Mouse (Mus musculus): ENCODE measurements around the gene Fgfr2. TPM values are rescaled to one million over a fixed set of nuclear protein-coding genes. Genes with fewer than 3 reads are reported as not detected.

The Fgfr2 gene
- polyA plus RNA-seq, 1 experiment from 2014 or later = 86.9 TPM

DNA sequence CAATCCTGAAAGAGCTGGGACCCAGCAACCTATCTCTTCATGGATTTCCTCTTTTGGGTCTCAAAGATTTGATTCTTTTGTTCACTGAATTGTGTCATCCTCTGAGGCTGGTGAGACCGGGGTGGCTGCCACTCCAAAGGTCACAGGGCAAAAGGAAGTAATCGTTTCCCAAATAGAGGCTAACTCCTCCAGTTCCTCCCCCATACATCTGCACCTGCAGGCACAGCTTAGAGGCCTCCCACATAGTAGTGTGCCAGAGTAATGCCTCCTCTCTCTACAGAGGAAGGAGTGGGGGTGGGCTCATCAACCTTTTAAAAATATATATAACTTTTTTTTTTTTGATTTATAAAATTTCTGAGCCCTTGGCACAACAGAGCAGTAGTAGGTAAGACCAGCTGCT is 3001.6 kb downstream of the Fgfr2 start:
- ATAC-seq (ENCODE audit: insufficient read depth, low FRiP score, low TSS enrichment) = no peak
- Histone ChIP-seq H3K4me1 (ENCODE audit: control insufficient read depth, insufficient read depth, low read length) (peaks cover 4% of the 10 kb centered on the region; the same call in 1 of the 2 replicates), H3K4me2 (ENCODE audit: low read depth) (no peak overlapping the region), H3K27me3 (ENCODE audit: control insufficient read depth, insufficient read depth, low read length) (no peaks in the 10 kb centered on the region), H3K27ac (ENCODE audit: low read depth, low read length) (no peak overlapping the region), H3K9ac (ENCODE audit: low read length) (no peak overlapping the region), H3K36me3 (ENCODE audit: control insufficient read depth, insufficient read depth, low read length) (no peaks in the 10 kb centered on the region), H3K4me3 (ENCODE audit: low read depth, low read length) (no peak overlapping the region), H3K9me3 (ENCODE audit: control insufficient read depth, low read length) (no peaks in the 10 kb centered on the region)
- 26% methylated on average over 2 of the region's 2 CpGs for WGBS
- no peak for DNase-seq (ENCODE audit: low spot score)

DNA sequence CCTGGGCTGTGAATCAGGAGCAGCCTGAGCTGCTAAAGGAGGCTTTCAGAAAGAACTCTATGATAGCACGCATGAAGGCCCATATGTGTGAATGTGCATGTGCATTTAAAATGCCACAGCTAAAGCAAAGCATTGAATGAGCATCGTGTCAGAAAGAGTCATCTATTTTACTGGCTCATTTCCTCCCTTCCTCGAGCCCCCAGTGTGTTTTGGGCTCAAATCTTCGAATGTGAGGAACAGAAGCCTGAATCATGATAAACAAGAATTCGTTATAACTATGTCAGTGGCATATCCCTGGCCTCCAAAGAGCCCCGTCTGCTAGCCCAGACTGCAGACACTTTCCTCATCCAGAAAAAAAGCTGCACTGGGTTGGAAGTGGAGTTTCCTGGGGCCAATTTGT is 3003.7 kb downstream of the Fgfr2 start:
- Histone ChIP-seq H3K27me3 (ENCODE audit: control insufficient read depth, insufficient read depth, low read length) (no peaks in the 10 kb centered on the region), H3K4me2 (ENCODE audit: low read depth) (no peak overlapping the region), H3K36me3 (ENCODE audit: control insufficient read depth, insufficient read depth, low read length) (no peaks in the 10 kb centered on the region), H3K27ac (ENCODE audit: low read depth, low read length) (no peak overlapping the region), H3K9ac (ENCODE audit: low read length) (no peak overlapping the region), H3K9me3 (ENCODE audit: control insufficient read depth, low read length) (no peaks in the 10 kb centered on the region), H3K4me3 (ENCODE audit: low read depth, low read length) (no peak overlapping the region), H3K4me1 (ENCODE audit: control insufficient read depth, insufficient read depth, low read length) (peaks cover 4% of the 10 kb centered on the region; the same call in 1 of the 2 replicates)
- DNase-seq (ENCODE audit: low spot score) (no peak), ATAC-seq (ENCODE audit: insufficient read depth, low FRiP score, low TSS enrichment) (no peak)
- WGBS = 53% methylated on average over 6 of the region's 6 CpGs

DNA sequence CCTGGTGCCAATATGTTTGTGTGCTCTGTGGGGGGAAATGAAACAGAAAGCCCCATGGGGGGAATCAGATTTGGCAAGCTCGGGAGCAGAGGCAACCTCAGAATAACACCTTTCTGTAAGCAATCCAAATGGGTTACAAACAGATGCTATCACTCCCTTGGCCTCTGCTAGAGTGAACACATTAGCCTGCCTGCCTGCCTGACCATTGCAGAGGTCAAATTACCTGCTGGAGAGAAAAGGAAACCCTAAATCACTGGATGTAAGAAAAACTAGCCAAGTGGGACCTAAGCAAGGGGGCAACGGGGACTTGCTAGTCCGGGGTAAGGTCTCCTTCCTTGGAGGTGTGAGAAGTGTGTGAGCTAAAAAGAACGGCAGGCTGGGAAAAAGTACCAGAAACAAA is 3004.4 kb downstream of the Fgfr2 start:
- 33% methylated on average over 4 of the region's 4 CpGs for WGBS
- ATAC-seq (ENCODE audit: insufficient read depth, low FRiP score, low TSS enrichment) = no peak
- no peaks in the 10 kb centered on the region for H3K36me3 ChIP-seq (ENCODE audit: control insufficient read depth, insufficient read depth, low read length)
- no peaks in the 10 kb centered on the region for H3K27me3 ChIP-seq (ENCODE audit: control insufficient read depth, insufficient read depth, low read length)
- no peak for DNase-seq (ENCODE audit: low spot score)
- peaks cover 4% of the 10 kb centered on the region; the same call in 1 of the 2 replicates for H3K4me1 ChIP-seq (ENCODE audit: control insufficient read depth, insufficient read depth, low read length)
- no peak overlapping the region for H3K9ac ChIP-seq (ENCODE audit: low read length)
- no peak overlapping the region for H3K4me3 ChIP-seq (ENCODE audit: low read depth, low read length)
- H3K27ac ChIP-seq (ENCODE audit: low read depth, low read length) = no peak overlapping the region
- no peak overlapping the region for H3K4me2 ChIP-seq (ENCODE audit: low read depth)
- H3K9me3 ChIP-seq (ENCODE audit: control insufficient read depth, low read length) = no peaks in the 10 kb centered on the region

DNA sequence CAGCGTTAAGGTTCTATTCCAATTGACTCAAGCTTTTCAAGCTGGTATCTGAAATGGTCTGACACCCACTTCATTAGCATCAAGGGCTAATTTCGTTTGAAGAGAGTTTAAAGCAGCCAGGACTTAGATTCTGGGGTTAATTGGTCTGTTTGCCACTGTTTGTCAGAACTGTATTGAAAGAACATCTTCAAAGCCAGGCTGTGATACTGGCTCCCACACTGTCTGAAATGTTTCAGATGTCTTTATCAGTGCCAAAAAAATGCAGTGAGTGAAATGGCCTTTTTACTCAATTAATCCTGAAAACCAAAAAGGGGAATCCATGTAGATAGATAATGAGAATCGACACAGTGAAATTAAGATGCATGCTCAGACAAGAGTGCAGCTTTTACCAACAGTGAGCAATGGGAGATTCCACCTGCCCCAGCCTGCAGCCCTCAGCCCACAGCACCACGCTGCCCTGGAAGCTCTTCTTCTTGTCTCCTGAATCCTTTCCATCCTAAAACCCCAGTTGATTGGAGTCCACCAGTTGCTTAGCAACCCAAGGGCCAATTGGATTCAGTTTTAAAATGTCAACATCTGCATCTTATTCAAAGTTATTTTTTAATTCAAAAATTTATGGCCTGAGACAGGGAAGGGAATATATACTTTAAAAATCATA is 3005.6 kb downstream of the Fgfr2 start:
- ATAC-seq (ENCODE audit: insufficient read depth, low FRiP score, low TSS enrichment) = no peak
- no peaks in the 10 kb centered on the region for H3K27me3 ChIP-seq (ENCODE audit: control insufficient read depth, insufficient read depth, low read length)
- H3K36me3 ChIP-seq (ENCODE audit: control insufficient read depth, insufficient read depth, low read length) = no peaks in the 10 kb centered on the region
- H3K9me3 ChIP-seq (ENCODE audit: control insufficient read depth, low read length) = no peaks in the 10 kb centered on the region
- 29% methylated on average over 4 of the region's 4 CpGs for WGBS
- no peak overlapping the region for H3K27ac ChIP-seq (ENCODE audit: low read depth, low read length)
- DNase-seq (ENCODE audit: low spot score) = no peak
- no peak overlapping the region for H3K9ac ChIP-seq (ENCODE audit: low read length)
- no peak overlapping the region for H3K4me2 ChIP-seq (ENCODE audit: low read depth)
- H3K4me3 ChIP-seq (ENCODE audit: low read depth, low read length) = no peak overlapping the region
- H3K4me1 ChIP-seq (ENCODE audit: control insufficient read depth, insufficient read depth, low read length) = peaks cover 4% of the 10 kb centered on the region; the same call in 1 of the 2 replicates

DNA sequence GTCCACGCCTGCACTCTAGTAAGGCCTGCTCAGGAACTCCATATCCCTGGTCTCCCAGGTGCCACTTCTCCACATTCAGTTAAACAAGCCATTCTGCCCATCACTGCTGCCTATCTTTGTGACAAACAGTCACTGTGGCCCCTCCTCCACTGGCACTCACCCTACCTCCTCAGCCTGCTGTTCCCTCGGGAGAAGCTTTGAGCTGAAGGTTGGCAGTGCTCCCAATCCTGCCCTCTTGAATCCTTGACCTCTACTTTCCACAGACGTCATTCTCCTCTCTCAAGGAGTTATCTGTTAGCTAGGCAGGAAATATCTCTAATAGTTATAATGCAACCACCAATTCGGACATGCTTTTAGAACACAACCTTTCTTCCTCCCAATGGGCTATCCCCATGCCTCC is 3008.7 kb downstream of the Fgfr2 start:
- Histone ChIP-seq H3K9ac (ENCODE audit: low read length) (no peak overlapping the region), H3K4me1 (ENCODE audit: control insufficient read depth, insufficient read depth, low read length) (peaks cover 4% of the 10 kb centered on the region; the same call in 1 of the 2 replicates), H3K27me3 (ENCODE audit: control insufficient read depth, insufficient read depth, low read length) (no peaks in the 10 kb centered on the region), H3K27ac (ENCODE audit: low read depth, low read length) (no peak overlapping the region), H3K4me2 (ENCODE audit: low read depth) (no peak overlapping the region), H3K9me3 (ENCODE audit: control insufficient read depth, low read length) (no peaks in the 10 kb centered on the region), H3K4me3 (ENCODE audit: low read depth, low read length) (no peak overlapping the region), H3K36me3 (ENCODE audit: control insufficient read depth, insufficient read depth, low read length) (no peaks in the 10 kb centered on the region)
- 81% methylated on average over 4 of the region's 4 CpGs for WGBS
- DNase-seq (ENCODE audit: low spot score) (no peak), ATAC-seq (ENCODE audit: insufficient read depth, low FRiP score, low TSS enrichment) (no peak)

Small RNA genes lying within 50 kb of the gene (microRNA-seq; reads per million reads assigned to microRNA genes)
- gene Mir7061 = not detected

Other genes starting within 250 kb of the Fgfr2 start
- 17.8 and 18.8 TPM in 2 replicates for gene Zranb1, start 192.2 kb downstream of the Fgfr2 start, polyA plus RNA-seq (2014; fragmentation: Nextera tagmentation; extraction: Ambion mirVana)
- gene Ctbp2, start 1.0 kb upstream of the Fgfr2 start, polyA plus RNA-seq (2014; fragmentation: Nextera tagmentation; extraction: Ambion mirVana) = 153 and 167 TPM in 2 replicates